In the genomic region with DNA sequence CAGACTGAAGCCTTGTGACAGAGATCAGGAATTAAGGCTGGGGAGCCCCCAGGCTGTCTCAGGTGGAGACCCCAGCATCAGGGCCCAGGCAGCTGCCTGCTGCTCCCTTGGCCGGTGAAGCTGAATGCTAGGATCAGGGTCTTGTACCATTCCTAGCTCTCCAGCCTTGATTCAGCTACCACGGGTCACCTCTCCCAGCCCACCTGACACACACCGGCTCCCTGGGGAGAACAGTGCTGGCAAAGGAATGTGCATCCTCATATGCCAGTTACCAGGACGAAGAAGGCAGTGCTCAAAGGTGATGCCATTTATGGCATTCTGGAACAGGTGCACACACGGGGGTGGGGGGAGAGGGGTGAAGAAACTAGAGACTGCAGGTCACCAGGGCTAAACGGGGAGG, we compare ENCODE assay signal across 36 mouse cellular contexts. TPM values are rescaled to one million over a fixed set of nuclear protein-coding genes. Genes with fewer than 3 reads are reported as not detected.
DNase-seq lines count a peak whose midpoint lies in the region; ATAC-seq and TF ChIP-seq lines count a peak whose summit lies in the region.
"Had no signal": no experiment of that assay in that cellular context is flagged by ENCODE, and none has a peak within 500 bp of the region (broad histone marks: within the 10 kb centered on the region; RNA-seq: fewer than 3 reads in every experiment).

No protein-coding gene starts in this region.

- peaks cover 22% of the 10 kb centered on the region for H3K4me1 ChIP-seq in neural tube, embryonic 13.5 days (replicated peaks)
- peaks cover 17% of the 10 kb centered on the region; the same call in 1 of the 2 replicates for H3K4me1 ChIP-seq in neural tube, embryonic 15.5 days
- H3K4me1 ChIP-seq in cortical plate, adult 2 months (ENCODE audit: control insufficient read depth, insufficient read depth, low read length) = peaks cover 12% of the 10 kb centered on the region
- H3K4me1 ChIP-seq: heart, embryonic 15.5 days had no signal

- ATAC-seq in neural tube, embryonic 13.5 days (ENCODE audit: low read depth) = no peak
- no peak for ATAC-seq in neural tube, embryonic 15.5 days (ENCODE audit: low FRiP score)
- ATAC-seq: forebrain, embryonic 15.5 days; hindbrain, embryonic 16.5 days; Patski had no signal

- peak; percentile 41 to 50 for DNase-seq in cerebellum, adult 18-20 months
- no peak for DNase-seq in cerebellum, postnatal 4 days (ENCODE audit: low spot score in 2 of 2)
- DNase-seq in cerebellum, adult 9-11 months = peak; percentile 72
- DNase-seq in layer of hippocampus, postnatal 10 days (ENCODE audit: low spot score in 2 of 2) = no peak
- DNase-seq in adrenal gland, adult 8-10 months = no peak
- DNase-seq: adrenal gland, postnatal 14 days; B cell, adult 2 months; embryo, embryonic 11 days; gastrocnemius, postnatal 25 days; heart, adult 18-20 months; heart, postnatal 10 days; heart, postnatal 36 days; kidney, adult 11 months had no signal

- H3K36me3 ChIP-seq in neural tube, embryonic 13.5 days = peaks cover 5% of the 10 kb centered on the region; the same call in 1 of the 2 replicates
- no peaks in the 10 kb centered on the region for H3K36me3 ChIP-seq in neural tube, embryonic 15.5 days
- H3K36me3 ChIP-seq: embryonic facial prominence, embryonic 10.5 days; embryonic facial prominence, embryonic 13.5 days; forebrain, embryonic 12.5 days; G1E; heart, embryonic 12.5 days; heart, embryonic 15.5 days; hindbrain, embryonic 10.5 days; intestine, embryonic 15.5 days had no signal

- WGBS in neural tube, embryonic 13.5 days = 75% methylated on average over 6 of the region's 6 CpGs
- 80% methylated on average over 6 of the region's 6 CpGs for WGBS in neural tube, embryonic 15.5 days

- 0 out of 2 replicates have a peak overlapping the region, but pooled peaks have one; percentile 12 for H3K9ac ChIP-seq in neural tube, embryonic 13.5 days
- no peak overlapping the region for H3K9ac ChIP-seq in neural tube, embryonic 15.5 days (replicated peaks)
- H3K9ac ChIP-seq: embryonic facial prominence, embryonic 13.5 days; forebrain, embryonic 12.5 days; forebrain, embryonic 15.5 days; heart, embryonic 12.5 days; heart, embryonic 15.5 days; hindbrain, embryonic 13.5 days; intestine, embryonic 15.5 days had no signal

- H3K9me3 ChIP-seq in neural tube, embryonic 13.5 days = no peaks in the 10 kb centered on the region
- no peaks in the 10 kb centered on the region for H3K9me3 ChIP-seq in neural tube, embryonic 15.5 days (replicated peaks)
- H3K9me3 ChIP-seq: embryonic facial prominence, embryonic 10.5 days; embryonic facial prominence, embryonic 13.5 days; forebrain, embryonic 12.5 days; forebrain, embryonic 15.5 days; heart, embryonic 12.5 days; heart, embryonic 15.5 days; hindbrain, embryonic 10.5 days; hindbrain, embryonic 13.5 days; intestine, embryonic 15.5 days had no signal

- peaks cover 11% of the 10 kb centered on the region; the same call in 1 of the 2 replicates for H3K27me3 ChIP-seq in neural tube, embryonic 13.5 days
- 0 out of 2 replicates have a peak, but pooled peaks cover 3% of the 10 kb centered on the region for H3K27me3 ChIP-seq in neural tube, embryonic 15.5 days (replicated peaks)
- H3K27me3 ChIP-seq: forebrain, embryonic 15.5 days; intestine, embryonic 15.5 days had no signal

- H3K4me2 ChIP-seq in neural tube, embryonic 13.5 days = no peak overlapping the region
- H3K4me2 ChIP-seq in neural tube, embryonic 15.5 days = no peak overlapping the region
- H3K4me2 ChIP-seq: embryonic facial prominence, embryonic 13.5 days; forebrain, embryonic 12.5 days; forebrain, embryonic 15.5 days; heart, embryonic 15.5 days; hindbrain, embryonic 13.5 days had no signal

- no peak overlapping the region for H3K4me3 ChIP-seq in neural tube, embryonic 13.5 days
- no peak overlapping the region for H3K4me3 ChIP-seq in neural tube, embryonic 15.5 days (replicated peaks)
- no peak overlapping the region for H3K4me3 ChIP-seq in cortical plate, adult 2 months (ENCODE audit: insufficient read depth, low read length)
- H3K4me3 ChIP-seq: embryonic facial prominence, embryonic 13.5 days; erythroblast, embryonic 14.5 days; forebrain, embryonic 12.5 days; forebrain, embryonic 15.5 days; heart, embryonic 12.5 days; heart, embryonic 15.5 days; hindbrain, embryonic 10.5 days; hindbrain, embryonic 13.5 days had no signal

- H3K27ac ChIP-seq in neural tube, embryonic 13.5 days (replicated peaks) = no peak overlapping the region
- H3K27ac ChIP-seq in neural tube, embryonic 15.5 days (replicated peaks) = no peak overlapping the region
- H3K27ac ChIP-seq in cortical plate, adult 2 months (ENCODE audit: insufficient read depth, low read length) = 0 out of 2 replicates have a peak overlapping the region, but pooled peaks have one; percentile 2
- H3K27ac ChIP-seq: embryonic facial prominence, embryonic 10.5 days; embryonic facial prominence, embryonic 13.5 days; forebrain, embryonic 12.5 days; forebrain, embryonic 15.5 days; heart, embryonic 15.5 days; hindbrain, embryonic 10.5 days; hindbrain, embryonic 13.5 days had no signal

- TF ChIP-seq POLR2A in cortical plate, adult 2 months (IDR thresholded peaks at IDR 0.05; ENCODE audit: extremely low read depth, insufficient read depth, low read length) = no peak

- TF ChIP-seq CTCF in cortical plate, adult 2 months (IDR thresholded peaks at IDR 0.05; ENCODE audit: extremely low read depth, insufficient read depth, low read length) = no peak

RNA-seq across cellular contexts. Expression of a gene that starts 11.8 kb away (rescaled TPM):
- polyA plus RNA-seq in neural tube, embryonic 13.5 days (2015; fragmentation: Nextera tagmentation; extraction: Ambion mirVana) = 13.0 and 16.5 TPM in 2 replicates
- 16.8 and 20.0 TPM in 2 replicates for polyA plus RNA-seq in neural tube, embryonic 15.5 days (2015; fragmentation: Nextera tagmentation; extraction: Ambion mirVana)
- 57.3 and 58.1 TPM in 2 replicates for polyA plus RNA-seq in cortical plate, adult 2 months (2012; rRNA removed)
- total RNA-seq in layer of hippocampus, postnatal 10 days (2021) = 10 to 100 TPM; 72.2 to 77.7 TPM
- 10 to 100 TPM; 14.8 to 23.5 (median 18.8) TPM for total RNA-seq in adrenal gland, adult 8-10 months (2022)
- polyA plus RNA-seq: erythroblast, embryonic 14.5 days; G1E had no signal

RNA-seq across cellular contexts. Expression of a gene that starts 58.3 kb away (rescaled TPM):
- polyA plus RNA-seq in neural tube, embryonic 13.5 days (2015; fragmentation: Nextera tagmentation; extraction: Ambion mirVana) = not detected in 2 replicates
- polyA plus RNA-seq in neural tube, embryonic 15.5 days (2015; fragmentation: Nextera tagmentation; extraction: Ambion mirVana) = not detected in 2 replicates
- 0.25 and 0.32 TPM in 2 replicates for polyA plus RNA-seq in cortical plate, adult 2 months (2012; rRNA removed)
- not detected for total RNA-seq in layer of hippocampus, postnatal 10 days (2021)
- not detected for total RNA-seq in adrenal gland, adult 8-10 months (2022)
- total RNA-seq: adrenal gland, adult 18-20 months; adrenal gland, postnatal 14 days; adrenal gland, postnatal 4 days; CH12.LX; common myeloid progenitor, adult 5-6 weeks; G1E; gastrocnemius, adult 8-10 months; gastrocnemius, postnatal 25 days; heart, adult 18-20 months; heart, postnatal 10 days; heart, postnatal 36 days had no signal
- polyA plus RNA-seq: brain, embryonic 14.5 days; embryonic facial prominence, embryonic 10.5 days; embryonic facial prominence, embryonic 13.5 days; erythroblast, embryonic 14.5 days; forebrain, embryonic 12.5 days; forebrain, embryonic 15.5 days; G1E; gonadal fat pad, adult 2 months; heart, embryonic 12.5 days; heart, embryonic 15.5 days; hindbrain, embryonic 10.5 days; hindbrain, embryonic 13.5 days; hindbrain, embryonic 16.5 days; intestine, embryonic 15.5 days; Patski had no signal

Comparison
In these comparisons a context has a peak if more than half of its experiments do, and no peak if none do; other contexts are left out.
1. DNase-seq: peak in cerebellum, adult 18-20 months (2 of 2) and cerebellum, adult 9-11 months (single experiment); none in cerebellum, postnatal 4 days (0 of 2), layer of hippocampus, postnatal 10 days (0 of 2) and adrenal gland, adult 8-10 months (single experiment).